Mouse (Mus musculus): ENCODE results near the gene Rgs9.

DNA sequence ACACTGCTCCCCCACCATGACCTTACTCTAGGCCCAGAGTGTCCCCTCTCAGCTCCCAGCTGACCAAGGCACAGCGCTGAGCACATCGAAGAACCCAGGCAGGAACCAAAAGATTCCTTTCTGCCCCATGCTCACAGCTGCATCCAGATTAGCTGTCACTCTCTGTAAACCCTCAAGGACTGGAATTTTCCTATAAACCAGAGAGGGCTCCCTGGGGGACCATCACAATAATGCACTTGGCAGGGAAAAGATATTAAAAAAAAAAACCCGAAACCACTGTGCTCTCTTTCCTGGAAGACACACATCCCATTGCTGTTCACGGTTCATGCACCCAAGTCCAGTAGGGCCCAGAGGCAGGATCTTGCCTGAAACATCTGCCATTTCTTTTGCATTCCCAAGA, 31.4 kb upstream of the Rgs9 start:
- TF ChIP-seq CTCF (IDR thresholded peaks at IDR 0.05; ENCODE audit: low read depth) (no peak), EP300 (optimal IDR thresholded peaks at IDR 0.05) (no peak)
